In the genomic region with DNA sequence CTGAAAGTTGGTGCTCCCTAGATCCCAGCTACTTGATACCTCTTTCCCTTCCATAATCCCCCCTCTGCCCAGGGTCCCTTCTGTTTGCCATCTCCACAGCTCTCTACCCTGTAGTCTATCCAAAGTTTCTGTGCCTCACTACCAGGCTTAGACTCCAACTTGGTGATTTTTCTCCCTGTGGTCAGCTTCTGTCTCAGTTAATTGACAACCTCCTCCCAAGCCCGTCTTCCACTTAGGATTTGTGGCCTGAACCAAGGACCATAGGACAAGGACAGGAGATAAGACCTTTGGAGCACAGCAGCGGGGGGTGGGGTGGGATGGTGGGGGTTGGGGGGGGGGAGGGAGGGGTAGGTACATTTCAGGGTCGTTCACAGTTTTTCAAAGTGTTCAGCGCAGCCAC, we compare ENCODE assay signal across 14 mouse cellular contexts.
"Had no signal": no experiment of that assay in that cellular context is flagged by ENCODE, and none has a peak within 500 bp of the region (broad histone marks: within the 10 kb centered on the region; RNA-seq: fewer than 3 reads in every experiment).

No protein-coding gene starts in this region.

- DNase-seq: gastrocnemius, postnatal 14 days; gastrocnemius, postnatal 36 days; heart, adult 11 months; heart, adult 2 months; heart, postnatal 14 days; heart, postnatal 36 days; kidney, adult 11 months; kidney, adult 2 months; kidney, adult 9 months; kidney, postnatal 14 days; kidney, postnatal 36 days; layer of hippocampus, adult 9-11 months; layer of hippocampus, postnatal 36 days; left cerebral cortex, postnatal 4 days had no signal
